Mouse (Mus musculus): Measurements from ENCODE around the gene Ly6g6d.

DNA sequence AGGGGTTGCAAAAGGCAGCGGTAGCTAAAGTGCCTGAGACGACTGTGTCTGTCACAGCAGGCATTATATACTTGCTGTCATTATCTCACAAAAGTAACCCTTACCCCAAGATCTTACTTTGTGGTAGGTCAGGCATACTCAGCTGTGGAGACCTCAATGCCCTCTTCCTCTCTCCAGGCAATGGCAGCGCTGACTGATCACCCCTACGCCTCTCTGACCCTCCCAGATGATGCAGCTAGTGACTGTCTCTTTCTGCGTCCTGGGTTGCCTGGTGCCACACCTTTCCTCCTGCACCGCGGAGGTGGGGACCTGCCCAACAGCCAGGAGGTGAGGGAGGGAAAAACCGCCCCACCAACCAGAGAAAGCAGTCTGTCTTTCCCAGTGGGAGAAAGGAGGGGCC is 16.6 kb downstream of the Ly6g6d start:
- no peak for TF ChIP-seq POLR2A (IDR thresholded peaks at IDR 0.05; ENCODE audit: low read depth, low read length)
- TF ChIP-seq CTCF (IDR thresholded peaks at IDR 0.05; ENCODE audit: extremely low read depth, insufficient read depth, insufficient read length, insufficient replicate concordance) = no peak

All from spleen, adult 2 months (tissue).